Mouse (Mus musculus): Measurements from ENCODE around the gene Wdr66.

The Wdr66 gene

GRCm38 (mm10) chr5:123362911-123363310 lies 111.0 kb downstream of the Wdr66 start:
- DNase-seq (ENCODE audit: low spot score): no peak

- DNase-seq (ENCODE audit: low spot score): no peak
These were observed 112.5 kb downstream of the Wdr66 start for GRCm38 (mm10) chr5:123364302-123364971.

- DNase-seq (ENCODE audit: low spot score): no peak
These were observed 117.1 kb downstream of the Wdr66 start for GRCm38 (mm10) chr5:123368869-123369488.

GRCm38 (mm10) chr5:123370049-123370448 lies 118.1 kb downstream of the Wdr66 start:
- no peak for DNase-seq (ENCODE audit: low spot score)

- no peak for DNase-seq (ENCODE audit: low spot score)
These were observed 123.4 kb downstream of the Wdr66 start for GRCm38 (mm10) chr5:123375262-123375661.

- no peak for DNase-seq (ENCODE audit: low spot score)
These were observed 124.0 kb downstream of the Wdr66 start for GRCm38 (mm10) chr5:123375793-123376452.

- no peak for DNase-seq (ENCODE audit: low spot score)
These were observed 124.7 kb downstream of the Wdr66 start for GRCm38 (mm10) chr5:123376569-123376968.
